Comparison of ENCODE assay signal across 29 mouse cellular contexts in the genomic region with DNA sequence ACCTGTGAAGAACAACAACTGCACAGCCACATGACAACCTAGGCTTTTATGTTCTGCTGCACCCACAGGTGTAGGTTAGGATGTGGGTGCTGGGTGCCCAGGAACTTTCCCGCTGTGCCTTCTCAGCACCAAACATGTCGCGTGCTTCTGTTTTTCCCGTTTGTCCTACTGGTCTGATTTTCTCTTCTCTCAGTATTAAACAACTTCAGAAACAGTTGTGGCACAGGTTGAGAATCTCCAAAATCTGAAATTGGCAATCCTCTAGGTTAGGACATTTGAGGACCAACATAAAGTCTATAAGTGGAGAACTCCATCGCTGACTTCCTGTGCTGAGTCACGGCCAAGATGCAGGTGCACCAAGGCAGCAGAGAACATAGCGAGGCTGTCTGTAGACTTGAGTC. TPM values are rescaled to one million over a fixed set of nuclear protein-coding genes. Genes with fewer than 3 reads are reported as not detected.
A peak's percentile ranks its signal among the peaks of the same experiment; 100 is the strongest.
DNase-seq lines count a peak whose midpoint lies in the region; ATAC-seq and TF ChIP-seq lines count a peak whose summit lies in the region.
"Had no signal": no experiment of that assay in that cellular context is flagged by ENCODE, and none has a peak within 500 bp of the region (broad histone marks: within the 10 kb centered on the region; RNA-seq: fewer than 3 reads in every experiment).

No protein-coding gene starts in this region.

- no peaks in the 10 kb centered on the region for H3K27me3 ChIP-seq in heart, embryonic 10.5 days (ENCODE audit: insufficient read depth, poor library complexity, severe bottlenecking)
- H3K27me3 ChIP-seq in thymus, adult 2 months (ENCODE audit: control insufficient read depth, insufficient read depth, low read length) = no peaks in the 10 kb centered on the region
- no peaks in the 10 kb centered on the region for H3K27me3 ChIP-seq in hindbrain, embryonic 16.5 days (replicated peaks; ENCODE audit: control insufficient read depth, insufficient read depth, low read length)
- H3K27me3 ChIP-seq: CH12.LX; embryonic facial prominence, embryonic 15.5 days; forebrain, embryonic 12.5 days; heart, embryonic 15.5 days; hindbrain, embryonic 15.5 days; liver, embryonic 15.5 days; lung, embryonic 15.5 days; midbrain, embryonic 12.5 days; stomach, embryonic 15.5 days had no signal

- intact Hi-C loops in heart, postnatal 25 days (cut with DNase I) = no loop called here

- WGBS in heart, embryonic 10.5 days = 96% methylated on average over 7 of the region's 7 CpGs
- 11% methylated on average over 7 of the region's 7 CpGs for WGBS in thymus, adult 2 months
- 96% methylated on average over 7 of the region's 7 CpGs for WGBS in hindbrain, embryonic 16.5 days

- no peak overlapping the region for H3K9ac ChIP-seq in hindbrain, embryonic 16.5 days (ENCODE audit: low read depth, low read length)
- H3K9ac ChIP-seq: embryonic facial prominence, embryonic 15.5 days; forebrain, embryonic 12.5 days; forebrain, postnatal 0 days; heart, embryonic 15.5 days; hindbrain, embryonic 15.5 days; liver, embryonic 15.5 days; lung, embryonic 15.5 days; midbrain, embryonic 12.5 days; stomach, embryonic 15.5 days had no signal

- no peak for TF ChIP-seq CTCF in thymus, adult 2 months (IDR thresholded peaks at IDR 0.05; ENCODE audit: borderline replicate concordance, control insufficient read depth, extremely low read depth, insufficient read depth, low read length, poor library complexity)

- H3K9me3 ChIP-seq in heart, embryonic 10.5 days = no peaks in the 10 kb centered on the region
- H3K9me3 ChIP-seq in hindbrain, embryonic 16.5 days (ENCODE audit: control insufficient read depth, low read length) = no peaks in the 10 kb centered on the region
- H3K9me3 ChIP-seq: embryonic facial prominence, embryonic 15.5 days; heart, embryonic 15.5 days; hindbrain, embryonic 15.5 days; liver, embryonic 15.5 days; lung, embryonic 15.5 days; megakaryocyte, embryonic 14.5 days; stomach, embryonic 15.5 days had no signal

- no peak overlapping the region for H3K27ac ChIP-seq in heart, embryonic 10.5 days
- H3K27ac ChIP-seq in thymus, adult 2 months (ENCODE audit: control insufficient read depth, insufficient read depth, low read length) = peak overlapping the region; percentile 99
- no peak overlapping the region for H3K27ac ChIP-seq in hindbrain, embryonic 16.5 days (ENCODE audit: low read depth, low read length)
- H3K27ac ChIP-seq: embryonic facial prominence, embryonic 10.5 days; embryonic facial prominence, embryonic 15.5 days; forebrain, embryonic 12.5 days; heart, embryonic 15.5 days; hindbrain, embryonic 15.5 days; kidney, postnatal 0 days; liver, embryonic 15.5 days; lung, embryonic 15.5 days; midbrain, embryonic 12.5 days; stomach, embryonic 15.5 days had no signal

- H3K36me3 ChIP-seq in heart, embryonic 10.5 days = no peaks in the 10 kb centered on the region; the same call in 1 of the 2 replicates
- no peaks in the 10 kb centered on the region for H3K36me3 ChIP-seq in thymus, adult 2 months (ENCODE audit: control insufficient read depth, insufficient read depth, low read length)
- no peaks in the 10 kb centered on the region for H3K36me3 ChIP-seq in hindbrain, embryonic 16.5 days (ENCODE audit: control insufficient read depth, insufficient read depth, low read length)
- H3K36me3 ChIP-seq: embryonic facial prominence, embryonic 15.5 days; heart, embryonic 15.5 days; liver, embryonic 15.5 days; lung, embryonic 15.5 days; stomach, embryonic 15.5 days had no signal

- ATAC-seq in activated CD4-positive, CD25-positive, alpha-beta regulatory T cell, adult 4 months = peak; percentile 77
- no peak for ATAC-seq in hindbrain, embryonic 16.5 days
- ATAC-seq: forebrain, postnatal 0 days; intestine, embryonic 16.5 days had no signal

- H3K4me2 ChIP-seq in hindbrain, embryonic 16.5 days (ENCODE audit: low read length) = no peak overlapping the region
- H3K4me2 ChIP-seq: embryonic facial prominence, embryonic 15.5 days; forebrain, embryonic 12.5 days; heart, embryonic 15.5 days; hindbrain, embryonic 15.5 days; liver, embryonic 15.5 days; lung, embryonic 15.5 days; midbrain, embryonic 12.5 days; stomach, embryonic 15.5 days had no signal

- DNase-seq in heart, embryonic 10.5 days (ENCODE audit: low spot score) = peak; percentile 48
- DNase-seq in heart, postnatal 25 days (ENCODE audit: low spot score) = no peak
- peak; percentile 78 for DNase-seq in thymus, adult 2 months
- peak; percentile 71 to 82 for DNase-seq in thymus, postnatal 36 days
- no peak for DNase-seq in adrenal gland, postnatal 25 days
- no peak for DNase-seq in adrenal gland, adult 18-20 months (ENCODE audit: low spot score in 2 of 2)
- DNase-seq: cerebellum, adult 8-10 months; cerebellum, postnatal 25 days; forebrain, postnatal 0 days; kidney, adult 8-10 months; layer of hippocampus, adult 9-11 months; liver; retina, postnatal 1 day; right cerebral cortex, postnatal 14 days had no signal

- TF ChIP-seq POLR2A in thymus, adult 2 months (IDR thresholded peaks at IDR 0.05; ENCODE audit: control insufficient read depth, extremely low read depth, insufficient read depth, low read length, poor library complexity) = no peak

- H3K4me1 ChIP-seq in heart, embryonic 10.5 days = peaks cover 19% of the 10 kb centered on the region
- H3K4me1 ChIP-seq in thymus, adult 2 months (replicated peaks; ENCODE audit: control insufficient read depth, insufficient read depth, low read length) = peaks cover 27% of the 10 kb centered on the region
- H3K4me1 ChIP-seq in hindbrain, embryonic 16.5 days (ENCODE audit: control insufficient read depth, insufficient read depth, low read depth, low read length) = no peaks in the 10 kb centered on the region; the same call in 1 of the 2 replicates

- H3K4me3 ChIP-seq in heart, embryonic 10.5 days = no peak overlapping the region
- no peak overlapping the region for H3K4me3 ChIP-seq in thymus, adult 2 months (ENCODE audit: control insufficient read depth, insufficient read depth, low read length)
- H3K4me3 ChIP-seq in hindbrain, embryonic 16.5 days (ENCODE audit: low read length) = no peak overlapping the region
- H3K4me3 ChIP-seq: embryonic facial prominence, embryonic 10.5 days; embryonic facial prominence, embryonic 15.5 days; forebrain, embryonic 12.5 days; heart, embryonic 15.5 days; hindbrain, embryonic 15.5 days; liver, embryonic 15.5 days; lung, embryonic 15.5 days; megakaryocyte, embryonic 14.5 days; midbrain, embryonic 12.5 days; stomach, embryonic 15.5 days had no signal

RNA-seq across cellular contexts. Expression of a gene that starts 32.8 kb away (rescaled TPM):
- polyA plus RNA-seq in heart, embryonic 10.5 days (2016; fragmentation: Nextera tagmentation; extraction: Ambion mirVana) = 8.9 and 9.5 TPM in 2 replicates
- total RNA-seq in heart, postnatal 25 days (2021) = 1 to 10 TPM; 6.8 to 7.7 TPM
- 1 to 10 TPM; 3.9 to 4.5 TPM for polyA plus RNA-seq in activated CD4-positive, CD25-positive, alpha-beta regulatory T cell, adult 4 months (2017; shearing (Covaris generic))
- 15.3 and 15.5 TPM in 2 replicates for polyA plus RNA-seq in thymus, adult 2 months (2012; rRNA removed)
- 43.2 and 46.3 TPM in 2 replicates for total RNA-seq in adrenal gland, postnatal 25 days (2021)
- 6.2 and 8.2 TPM in 2 replicates for polyA plus RNA-seq in hindbrain, embryonic 16.5 days (2015; fragmentation: Nextera tagmentation; extraction: Ambion mirVana)
- 10 to 100 TPM; 20.0 to 33.7 TPM for total RNA-seq in adrenal gland, adult 18-20 months (2021)

Comparison
In these comparisons a context has a peak if more than half of its experiments do, and no peak if none do; other contexts are left out.
1. DNase-seq: peak in heart, embryonic 10.5 days (single experiment), thymus, adult 2 months (single experiment) and thymus, postnatal 36 days (2 of 2); none in heart, postnatal 25 days (single experiment), adrenal gland, postnatal 25 days (single experiment) and adrenal gland, adult 18-20 months (0 of 2).